In genomic region chr7:92316389-92316788, GRCm38 (mm10) we compare ENCODE assay signal across 13 mouse cellular contexts.
DNase-seq lines count a peak whose midpoint lies in the region; ATAC-seq lines count a peak whose summit lies in the region.
"Had no signal": no experiment of that assay in that cellular context is flagged by ENCODE, and none has a peak within 500 bp of the region (broad histone marks: within the 10 kb centered on the region; RNA-seq: fewer than 3 reads in every experiment).

No protein-coding gene starts in this region.

- H3K27ac ChIP-seq in forebrain, embryonic 13.5 days, result no peak overlapping the region
- H3K27ac ChIP-seq in forebrain, embryonic 11.5 days (ENCODE audit: low read depth, low read length), result no peak overlapping the region
- H3K27ac ChIP-seq: embryonic facial prominence, embryonic 12.5 days; liver, embryonic 13.5 days had no signal

- WGBS in forebrain, embryonic 13.5 days, result 83% methylated on average over 6 of the region's 6 CpGs
- 87% methylated on average over 6 of the region's 6 CpGs for WGBS in forebrain, embryonic 11.5 days

- no peaks in the 10 kb centered on the region for H3K9me3 ChIP-seq in forebrain, embryonic 13.5 days (replicated peaks)
- no peaks in the 10 kb centered on the region for H3K9me3 ChIP-seq in forebrain, embryonic 11.5 days (ENCODE audit: control insufficient read depth, low read length)
- H3K9me3 ChIP-seq: embryonic facial prominence, embryonic 12.5 days; liver, embryonic 13.5 days had no signal

- no peak overlapping the region for H3K9ac ChIP-seq in forebrain, embryonic 13.5 days
- H3K9ac ChIP-seq in forebrain, embryonic 11.5 days (ENCODE audit: low read length), result no peak overlapping the region
- H3K9ac ChIP-seq: embryonic facial prominence, embryonic 12.5 days; liver, embryonic 13.5 days had no signal

- H3K36me3 ChIP-seq in forebrain, embryonic 13.5 days (ENCODE audit: poor library complexity, severe bottlenecking), result no peaks in the 10 kb centered on the region
- H3K36me3 ChIP-seq in forebrain, embryonic 11.5 days (ENCODE audit: control insufficient read depth, insufficient read depth, low read length), result no peaks in the 10 kb centered on the region
- H3K36me3 ChIP-seq: embryonic facial prominence, embryonic 12.5 days; liver, embryonic 13.5 days had no signal

- H3K4me3 ChIP-seq in forebrain, embryonic 13.5 days, result no peak overlapping the region
- H3K4me3 ChIP-seq in forebrain, embryonic 11.5 days (ENCODE audit: low read depth, low read length), result no peak overlapping the region
- H3K4me3 ChIP-seq: embryonic facial prominence, embryonic 12.5 days; liver, embryonic 13.5 days had no signal

- H3K4me2 ChIP-seq in forebrain, embryonic 13.5 days, result no peak overlapping the region
- H3K4me2 ChIP-seq in forebrain, embryonic 11.5 days (ENCODE audit: low read depth, low read length, severe bottlenecking), result no peak overlapping the region
- H3K4me2 ChIP-seq: embryonic facial prominence, embryonic 12.5 days; liver, embryonic 13.5 days had no signal

- no peaks in the 10 kb centered on the region for H3K4me1 ChIP-seq in forebrain, embryonic 13.5 days
- no peaks in the 10 kb centered on the region for H3K4me1 ChIP-seq in forebrain, embryonic 11.5 days (replicated peaks; ENCODE audit: control insufficient read depth, insufficient read depth, low read length)
- H3K4me1 ChIP-seq: embryonic facial prominence, embryonic 12.5 days; liver, embryonic 13.5 days had no signal

- no peaks in the 10 kb centered on the region for H3K27me3 ChIP-seq in forebrain, embryonic 13.5 days
- no peaks in the 10 kb centered on the region for H3K27me3 ChIP-seq in forebrain, embryonic 11.5 days (ENCODE audit: control insufficient read depth, insufficient read depth, low read length)
- H3K27me3 ChIP-seq: embryonic facial prominence, embryonic 12.5 days; liver, embryonic 13.5 days had no signal

- ATAC-seq in forebrain, embryonic 13.5 days, result peak; percentile 75; the same call in 1 of the 2 replicates
- ATAC-seq in forebrain, embryonic 11.5 days (replicated peaks; ENCODE audit: low FRiP score), result no peak
- ATAC-seq in inflammation-experienced regulatory T-cells, adult 6 months, result no peak

- DNase-seq in forebrain, embryonic 11.5 days (ENCODE audit: low spot score), result no peak
- peak; percentile 37 for DNase-seq in layer of hippocampus, adult 11-12 months (ENCODE audit: low spot score)
- DNase-seq in layer of hippocampus, adult 9-10 months (ENCODE audit: low spot score), result no peak
- peak; percentile 87 to 91 for DNase-seq in cerebellum, postnatal 10 days
- peak; percentile 21 to 32 for DNase-seq in layer of hippocampus, adult 8-10 months (ENCODE audit: low spot score in 2 of 2)
- DNase-seq in adrenal gland, adult 18-20 months (ENCODE audit: low spot score in 2 of 2), result no peak
- DNase-seq: heart, postnatal 36 days; kidney, postnatal 25 days; liver, embryonic 13.5 days; spleen, adult 18-20 months had no signal

Comparison
In these comparisons a context has a peak if more than half of its experiments do, and no peak if none do; other contexts are left out.
1. DNase-seq: peak in layer of hippocampus, adult 11-12 months (single experiment), cerebellum, postnatal 10 days (2 of 2) and layer of hippocampus, adult 8-10 months (2 of 2); none in forebrain, embryonic 11.5 days (single experiment), layer of hippocampus, adult 9-10 months (single experiment) and adrenal gland, adult 18-20 months (0 of 2).